Comparison of ENCODE assay signal across 18 mouse cellular contexts in genomic region chr9:55355270-55355834, GRCm38 (mm10). TPM values are rescaled to one million over a fixed set of nuclear protein-coding genes. Genes with fewer than 3 reads are reported as not detected.
DNase-seq lines count a peak whose midpoint lies in the region; ATAC-seq lines count a peak whose summit lies in the region.
"Had no signal": no experiment of that assay in that cellular context is flagged by ENCODE, and none has a peak within 500 bp of the region (broad histone marks: within the 10 kb centered on the region; RNA-seq: fewer than 3 reads in every experiment).

No protein-coding gene starts in this region.

- peak; percentile 51; the same call in 1 of the 2 replicates for ATAC-seq in hindbrain, embryonic 15.5 days (ENCODE audit: low FRiP score, low read depth)
- peak; percentile 92 for ATAC-seq in neural tube, embryonic 11.5 days (ENCODE audit: insufficient read depth, low FRiP score, low TSS enrichment)
- ATAC-seq: inflammation-experienced regulatory T-cells, adult 6 months; liver, postnatal 0 days had no signal

- DNase-seq in ZHBTc4 (ENCODE audit: low read depth, low spot score) = peak; percentile 23
- peak; percentile 81 for DNase-seq in embryo, embryonic 10 days (ENCODE audit: low spot score)
- peak; percentile 69 for DNase-seq in neural tube, embryonic 11.5 days (ENCODE audit: low spot score)
- DNase-seq in layer of hippocampus, postnatal 25 days (ENCODE audit: extremely low spot score in 1 of 2, low spot score in 1 of 2) = no peak
- DNase-seq in thymus, postnatal 4 days = no peak
- DNase-seq in right cerebral cortex, postnatal 4 days = no peak
- DNase-seq: adrenal gland, postnatal 25 days; gastrocnemius, postnatal 36 days; liver, postnatal 0 days; right cerebral cortex, postnatal 25 days; thymus, adult 2 months had no signal

- H3K36me3 ChIP-seq in hindbrain, embryonic 15.5 days = no peaks in the 10 kb centered on the region
- no peaks in the 10 kb centered on the region for H3K36me3 ChIP-seq in neural tube, embryonic 11.5 days (ENCODE audit: control insufficient read depth, insufficient read depth, low read length)
- H3K36me3 ChIP-seq: embryonic facial prominence, embryonic 12.5 days; heart, embryonic 15.5 days had no signal

- H3K9ac ChIP-seq in hindbrain, embryonic 15.5 days = no peak overlapping the region
- H3K9ac ChIP-seq in neural tube, embryonic 11.5 days (ENCODE audit: low read length) = no peak overlapping the region
- H3K9ac ChIP-seq: embryonic facial prominence, embryonic 12.5 days; heart, embryonic 15.5 days; liver, postnatal 0 days had no signal

- H3K9me3 ChIP-seq in hindbrain, embryonic 15.5 days = no peaks in the 10 kb centered on the region
- no peaks in the 10 kb centered on the region for H3K9me3 ChIP-seq in neural tube, embryonic 11.5 days (ENCODE audit: control insufficient read depth, low read length)
- H3K9me3 ChIP-seq: embryonic facial prominence, embryonic 12.5 days; heart, embryonic 15.5 days had no signal

- H3K4me2 ChIP-seq in hindbrain, embryonic 15.5 days = no peak overlapping the region
- no peak overlapping the region for H3K4me2 ChIP-seq in neural tube, embryonic 11.5 days (ENCODE audit: low read depth)
- H3K4me2 ChIP-seq: embryonic facial prominence, embryonic 12.5 days; heart, embryonic 15.5 days had no signal

- 18% methylated on average over 8 of the region's 8 CpGs for WGBS in hindbrain, embryonic 15.5 days
- 40% methylated on average over 8 of the region's 8 CpGs for WGBS in neural tube, embryonic 11.5 days

- no peak overlapping the region; the same call in 1 of the 2 replicates for H3K27ac ChIP-seq in hindbrain, embryonic 15.5 days (replicated peaks)
- H3K27ac ChIP-seq in neural tube, embryonic 11.5 days (ENCODE audit: low read depth, low read length) = 0 out of 2 replicates have a peak overlapping the region, but pooled peaks have one; percentile 34
- H3K27ac ChIP-seq: embryonic facial prominence, embryonic 12.5 days; heart, embryonic 15.5 days; kidney, postnatal 0 days; macrophage had no signal

- 0 out of 2 replicates have a peak, but pooled peaks cover 3% of the 10 kb centered on the region for H3K4me1 ChIP-seq in hindbrain, embryonic 15.5 days (replicated peaks)
- peaks cover 4% of the 10 kb centered on the region; the same call in 1 of the 2 replicates for H3K4me1 ChIP-seq in neural tube, embryonic 11.5 days (ENCODE audit: control insufficient read depth, insufficient read depth, low read length)
- H3K4me1 ChIP-seq: embryonic facial prominence, embryonic 12.5 days; heart, embryonic 15.5 days had no signal

- no peaks in the 10 kb centered on the region for H3K27me3 ChIP-seq in hindbrain, embryonic 15.5 days
- H3K27me3 ChIP-seq in neural tube, embryonic 11.5 days (ENCODE audit: control insufficient read depth, insufficient read depth, low read length) = no peaks in the 10 kb centered on the region
- H3K27me3 ChIP-seq: embryonic facial prominence, embryonic 12.5 days; heart, embryonic 15.5 days had no signal

- H3K4me3 ChIP-seq in hindbrain, embryonic 15.5 days = no peak overlapping the region
- no peak overlapping the region for H3K4me3 ChIP-seq in neural tube, embryonic 11.5 days (ENCODE audit: low read depth, low read length)
- H3K4me3 ChIP-seq: embryonic facial prominence, embryonic 12.5 days; heart, embryonic 15.5 days had no signal

RNA-seq across cellular contexts. Expression of gene Tmem266, which starts 28.6 kb away (rescaled TPM):
- polyA plus RNA-seq in hindbrain, embryonic 15.5 days (2015; fragmentation: Nextera tagmentation; extraction: Ambion mirVana) = 4.5 and 5.3 TPM in 2 replicates
- polyA plus RNA-seq in neural tube, embryonic 11.5 days (2014; fragmentation: Nextera tagmentation; extraction: Ambion mirVana) = 0.62 and 0.89 TPM in 2 replicates
- total RNA-seq in layer of hippocampus, postnatal 25 days (2021) = 1 to 10 TPM; 5.3 to 6.9 TPM
- total RNA-seq: CH12.LX had no signal
- polyA plus RNA-seq: inflammation-experienced regulatory T-cells, adult 6 months; liver, postnatal 0 days had no signal

RNA-seq across cellular contexts. Expression of gene Nrg4, which starts 28.7 kb away (rescaled TPM):
- polyA plus RNA-seq in hindbrain, embryonic 15.5 days (2015; fragmentation: Nextera tagmentation; extraction: Ambion mirVana) = 1.2 and 1.7 TPM in 2 replicates
- polyA plus RNA-seq in neural tube, embryonic 11.5 days (2014; fragmentation: Nextera tagmentation; extraction: Ambion mirVana) = 1.1 and 1.6 TPM in 2 replicates
- 1 to 10 TPM in 1 of 2 experiments, under 1 TPM in 1; 0.47 to 1.1 TPM for total RNA-seq in layer of hippocampus, postnatal 25 days (2021)

Comparison
In these comparisons a context has a peak if more than half of its experiments do, and no peak if none do; other contexts are left out.
1. DNase-seq: peak in ZHBTc4 (single experiment), embryo, embryonic 10 days (single experiment) and neural tube, embryonic 11.5 days (single experiment); none in layer of hippocampus, postnatal 25 days (0 of 2), thymus, postnatal 4 days (single experiment) and right cerebral cortex, postnatal 4 days (single experiment).